Mouse (Mus musculus) kidney, adult 2 months (tissue): ENCODE measurements around the gene Elmo1. TPM values are rescaled to one million over a fixed set of nuclear protein-coding genes. Genes with fewer than 3 reads are reported as not detected.

ENCODE experiments used
- DNase-seq: peaks from one replicate; pipeline ENCODE4 v3.0.0; 2021
- H3K27ac ChIP-seq: fragments of 200-500 bp; 2 replicates; pipeline ENCODE4 v1.5.1; 2012; ENCODE audit warnings: low read depth, low read length, control low read depth, inconsistent platforms; ENCODE audit not compliant: insufficient read depth
- H3K27me3 ChIP-seq: fragments of 200-500 bp; replicated peaks from 2 replicates; pipeline ENCODE4 v1.6.1; 2012; ENCODE audit warnings: mild to moderate bottlenecking, moderate library complexity, low read length, inconsistent platforms; ENCODE audit not compliant: control insufficient read depth, insufficient read depth
- H3K36me3 ChIP-seq: fragments of 200-500 bp; 2 replicates; pipeline ENCODE4 v1.6.1; 2012; ENCODE audit warnings: mild to moderate bottlenecking, moderate library complexity, low read length, inconsistent platforms; ENCODE audit not compliant: control insufficient read depth, insufficient read depth
- H3K4me1 ChIP-seq: fragments of 200-500 bp; 2 replicates; pipeline ENCODE4 v1.6.1; 2011; ENCODE audit warnings: low read length; ENCODE audit not compliant: control insufficient read depth, insufficient read depth
- H3K4me3 ChIP-seq: fragments of 200-500 bp; 2 replicates; pipeline ENCODE4 v1.5.1; 2011; ENCODE audit warnings: mild to moderate bottlenecking, low read depth, low read length, control low read depth; ENCODE audit not compliant: insufficient read depth
- CTCF ChIP-seq: fragments of 200-500 bp; conservative IDR thresholded peaks from 2 replicates; pipeline ENCODE4 v1.5.1; 2011; ENCODE audit warnings: low read depth, mild to moderate bottlenecking, control low read depth, low read length, moderate library complexity, mixed read lengths; ENCODE audit not compliant: insufficient read depth, insufficient read length
- POLR2A ChIP-seq: fragments of 200-500 bp; IDR thresholded peaks from one replicate; pipeline ENCODE4 v1.6.1; 2011; ENCODE audit warnings: low read depth, low read length, control low read depth
- WGBS: fragments of 180-500 bp; shearing (Covaris S2); methylation state at CpG from one replicate; pipeline ENCODE4 v1.1.7; 2018; 5-methylcytosine and 5-hydroxymethylcytosine counted together
- polyA plus RNA-seq: library from polyadenylated mRNA; depleted of rRNA; stranded (reverse); fragments of >200 nt; gene quantifications from 2 replicates; pipeline ENCODE4 v1.2.3, GENCODE M21; 2012

The Elmo1 gene
- polyA plus RNA-seq, 1 experiment: 4.5 TPM

DNA sequence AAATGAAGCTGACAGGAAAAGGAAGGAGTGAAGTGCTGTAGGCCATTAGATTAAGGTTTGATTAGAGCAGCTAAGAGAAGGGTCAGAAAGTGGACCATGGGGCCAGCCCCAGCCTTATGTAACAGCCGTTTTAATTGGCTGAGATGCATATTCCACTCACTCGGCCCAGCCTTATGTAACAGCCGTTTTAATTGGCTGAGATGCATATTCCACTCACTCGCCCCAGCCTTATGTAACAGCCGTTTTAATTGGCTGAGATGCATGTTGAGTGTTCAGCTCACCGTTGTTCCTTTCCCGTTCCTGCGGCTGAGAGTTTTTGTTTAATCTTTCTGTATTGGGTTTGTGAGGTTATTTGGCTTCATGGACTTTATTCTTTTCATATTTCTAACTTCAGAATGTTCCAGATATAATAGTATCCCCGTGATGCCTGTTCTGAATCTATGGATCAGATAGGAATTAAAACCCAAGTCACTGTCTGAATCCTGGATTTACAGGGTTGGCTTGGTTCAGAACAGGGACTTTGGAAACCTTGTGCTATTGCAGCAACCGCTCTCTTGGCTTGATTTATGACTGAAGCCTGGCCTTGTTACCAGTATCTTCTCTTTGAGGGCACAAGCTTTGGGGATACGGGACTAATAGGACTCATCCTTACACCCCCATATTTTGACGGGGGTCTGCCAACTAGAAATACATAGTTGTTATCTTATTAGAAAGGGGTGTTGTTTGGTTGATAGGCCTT, 114.8 kb downstream of the Elmo1 start:
- no peaks in the 10 kb centered on the region for H3K36me3 ChIP-seq
- no peak overlapping the region for H3K4me3 ChIP-seq
- WGBS: 85% methylated on average over 12 of the region's 12 CpGs
- DNase-seq: no peak
- TF ChIP-seq CTCF (no peak), POLR2A (no peak)
- no peak overlapping the region for H3K27ac ChIP-seq
- no peaks in the 10 kb centered on the region for H3K27me3 ChIP-seq
- no peaks in the 10 kb centered on the region for H3K4me1 ChIP-seq

DNA sequence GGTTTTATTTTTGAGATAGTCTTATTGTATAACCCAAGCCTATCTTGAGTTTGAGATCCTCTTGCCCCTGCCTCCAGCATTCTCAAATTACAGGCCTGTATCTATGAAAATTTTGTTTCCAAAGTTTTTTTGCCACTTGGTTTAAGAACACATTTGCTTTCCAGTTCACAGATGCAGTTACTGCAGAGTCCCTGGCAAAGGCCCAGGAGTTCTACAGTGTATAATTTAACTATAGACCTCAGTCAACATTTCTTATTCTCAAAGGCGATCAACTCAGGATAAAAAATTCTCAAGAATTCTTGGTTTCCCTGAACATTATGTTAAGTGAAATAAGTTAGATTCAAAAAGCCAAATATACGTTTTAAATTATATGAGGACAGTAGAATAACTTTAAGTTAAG, 115.3 kb downstream of the Elmo1 start:
- WGBS: 88% methylated on average over 2 of the region's 2 CpGs
- Histone ChIP-seq H3K27ac (no peak overlapping the region), H3K4me3 (no peak overlapping the region), H3K4me1 (no peaks in the 10 kb centered on the region), H3K27me3 (no peaks in the 10 kb centered on the region), H3K36me3 (no peaks in the 10 kb centered on the region)
- TF ChIP-seq CTCF (no peak), POLR2A (no peak)
- DNase-seq: no peak

DNA sequence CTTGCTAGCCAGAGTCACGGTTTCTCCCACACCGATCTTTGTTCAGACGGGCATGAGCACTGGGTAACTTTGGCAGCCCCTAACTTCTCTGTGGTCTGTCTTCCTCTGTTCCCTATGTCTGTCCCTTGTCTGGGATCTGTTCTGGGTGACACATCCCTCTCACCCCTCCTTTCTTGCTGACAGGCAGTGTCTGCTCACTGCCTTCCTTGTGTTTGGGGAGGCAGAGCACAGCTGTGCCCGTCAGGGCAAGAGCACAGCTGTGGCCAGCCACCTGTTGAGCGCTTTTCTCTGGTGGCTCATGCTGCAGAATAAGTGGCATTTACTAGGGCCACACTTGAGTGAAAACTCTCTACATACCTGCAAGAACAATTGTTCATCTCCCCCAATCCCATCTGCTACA, 116.7 kb downstream of the Elmo1 start:
- 73% methylated on average over 5 of the region's 5 CpGs for WGBS
- DNase-seq: no peak

DNA sequence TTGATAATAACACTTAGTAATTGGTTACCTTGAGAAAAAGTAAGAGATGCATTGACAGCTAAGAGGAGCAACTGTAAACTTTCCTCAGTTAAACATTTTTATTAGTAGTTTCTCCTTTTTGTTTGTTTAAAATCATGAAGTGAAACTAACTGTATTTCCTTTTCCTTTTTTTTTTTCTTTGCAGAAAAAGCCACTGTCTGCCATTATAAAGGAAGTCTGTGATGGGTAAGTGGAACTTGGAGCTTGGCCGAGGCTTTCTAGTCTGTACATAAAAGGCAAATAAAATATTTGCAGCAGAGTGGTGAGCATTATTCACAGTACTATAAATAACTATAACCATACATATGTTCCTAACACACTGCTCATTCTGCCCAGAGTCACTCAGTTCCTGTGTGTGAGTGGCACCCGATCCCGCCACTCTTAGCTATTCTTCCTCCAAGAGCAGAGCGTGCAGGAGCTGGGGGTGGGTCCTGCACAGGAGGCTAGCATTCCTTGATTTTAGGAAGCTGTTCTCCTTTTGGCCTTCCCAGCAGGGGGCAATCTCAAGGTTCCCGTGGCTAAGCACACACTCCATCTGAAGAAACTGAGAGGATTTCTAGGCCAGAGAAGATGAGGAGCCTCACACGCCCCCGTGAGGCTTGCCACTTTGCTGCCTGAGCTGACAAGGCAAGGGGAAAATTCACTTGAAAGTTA, 117.7 kb downstream of the Elmo1 start:
- H3K4me3 ChIP-seq: no peak overlapping the region
- no peaks in the 10 kb centered on the region for H3K36me3 ChIP-seq
- no peaks in the 10 kb centered on the region for H3K27me3 ChIP-seq
- peak; percentile 25 for DNase-seq
- WGBS: 43% methylated on average over 7 of the region's 7 CpGs
- H3K27ac ChIP-seq: no peak overlapping the region
- no peaks in the 10 kb centered on the region for H3K4me1 ChIP-seq
- TF ChIP-seq POLR2A (no peak), CTCF (no peak)

More for the DNA sequence above, 116.7 kb downstream of the Elmo1 start:
- TF ChIP-seq POLR2A (no peak), CTCF (no peak)
- Histone ChIP-seq H3K4me1 (no peaks in the 10 kb centered on the region), H3K4me3 (no peak overlapping the region), H3K27ac (no peak overlapping the region), H3K36me3 (no peaks in the 10 kb centered on the region), H3K27me3 (no peaks in the 10 kb centered on the region)

DNA sequence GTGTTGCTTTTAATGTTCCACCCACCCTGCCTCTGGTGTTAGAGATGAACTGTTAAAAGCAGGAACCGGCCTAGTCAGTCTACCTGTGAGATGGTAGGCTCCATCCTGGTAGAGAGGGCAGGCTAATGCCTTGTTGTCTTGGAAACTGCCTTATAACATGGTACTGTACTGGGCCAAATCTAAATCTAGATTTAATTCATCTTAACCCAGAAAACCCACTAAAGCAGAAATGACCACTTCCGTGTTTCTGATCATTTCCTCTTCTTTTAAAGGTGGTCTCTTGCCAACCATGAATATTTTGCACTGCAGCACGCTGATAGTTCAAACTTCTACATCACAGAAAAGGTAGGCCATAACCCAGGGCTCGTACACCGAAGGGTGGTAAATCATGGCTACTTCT, 118.5 kb downstream of the Elmo1 start:
- Histone ChIP-seq H3K27me3 (no peaks in the 10 kb centered on the region), H3K36me3 (no peaks in the 10 kb centered on the region), H3K4me1 (no peaks in the 10 kb centered on the region), H3K4me3 (no peak overlapping the region), H3K27ac (no peak overlapping the region)
- no peak for TF ChIP-seq POLR2A
- no peak for TF ChIP-seq CTCF
- DNase-seq: no peak
- 90% methylated on average over 5 of the region's 5 CpGs for WGBS

DNA sequence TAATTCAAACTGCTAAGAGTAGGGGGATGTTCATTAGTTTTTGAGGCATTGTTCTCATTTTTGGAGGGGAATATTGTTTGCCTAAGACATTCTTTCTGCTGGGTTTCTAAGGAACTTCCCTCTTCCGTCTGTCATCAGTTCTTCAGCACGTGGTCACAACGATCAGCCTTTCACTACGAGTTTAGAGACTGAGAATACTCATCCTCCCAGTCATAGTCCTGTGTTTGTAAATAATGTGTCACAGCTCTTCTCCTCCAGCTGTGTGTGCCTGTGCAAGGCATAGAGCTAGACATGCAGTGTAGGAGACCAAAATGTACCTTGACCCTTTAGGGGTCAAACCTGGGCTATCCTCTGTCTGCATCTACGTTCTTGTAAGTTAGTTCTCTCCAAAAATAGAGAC, 121.4 kb downstream of the Elmo1 start:
- no peaks in the 10 kb centered on the region for H3K27me3 ChIP-seq
- no peak overlapping the region for H3K27ac ChIP-seq
- H3K4me3 ChIP-seq: no peak overlapping the region
- DNase-seq: no peak
- no peaks in the 10 kb centered on the region for H3K36me3 ChIP-seq
- 74% methylated on average over 5 of the region's 5 CpGs for WGBS
- TF ChIP-seq CTCF (no peak), POLR2A (no peak)
- no peaks in the 10 kb centered on the region for H3K4me1 ChIP-seq

DNA sequence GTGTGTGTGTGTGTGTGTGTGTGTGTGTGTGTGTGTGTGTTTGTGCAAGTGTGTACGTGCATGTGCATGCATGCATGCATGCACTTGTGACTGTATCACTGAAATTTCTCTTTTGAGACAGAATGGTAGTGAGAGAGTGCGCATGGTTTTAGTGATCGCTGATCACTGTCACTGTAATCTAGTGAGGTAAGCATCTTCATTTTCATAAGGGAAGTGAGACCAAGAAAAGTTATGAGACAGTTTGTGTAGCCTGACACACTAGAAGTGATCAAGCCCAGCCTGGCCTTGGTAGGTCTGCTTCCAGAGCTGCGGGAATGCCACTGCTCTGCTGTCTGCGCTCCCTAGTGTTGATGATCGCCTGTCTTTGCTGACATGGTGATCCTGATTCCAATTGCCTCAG, 122.3 kb downstream of the Elmo1 start:
- Histone ChIP-seq H3K4me1 (no peaks in the 10 kb centered on the region), H3K4me3 (no peak overlapping the region), H3K27me3 (no peaks in the 10 kb centered on the region), H3K36me3 (no peaks in the 10 kb centered on the region), H3K27ac (no peak overlapping the region)
- TF ChIP-seq POLR2A (no peak), CTCF (no peak)
- no peak for DNase-seq
- 87% methylated on average over 6 of the region's 6 CpGs for WGBS
